Mouse (Mus musculus) intestine, postnatal 0 days (tissue): ENCODE data around the gene Cxcr3. TPM values are rescaled to one million over a fixed set of nuclear protein-coding genes. Genes with fewer than 3 reads are reported as not detected.

Experiments used
- ATAC-seq: fragments of 200-750 bp; cut with Nextera tagmentation; 2 replicates; pipeline ENCODE4 v1.8.0; 2017; ENCODE audit warnings: mild to moderate bottlenecking, moderate TSS enrichment, moderate library complexity
- H3K27ac ChIP-seq: fragments of 300-500 bp; sonication (generic); 2 replicates; pipeline ENCODE4 v1.5.1; 2014; ENCODE audit warnings: mild to moderate bottlenecking, low read depth, low read length, moderate library complexity
- H3K27me3 ChIP-seq: fragments of 300-500 bp; sonication (generic); replicated peaks from 2 replicates; pipeline ENCODE4 v1.6.1; 2014; ENCODE audit warnings: low read length, mixed read lengths; ENCODE audit not compliant: control insufficient read depth, insufficient read depth
- H3K36me3 ChIP-seq: fragments of 300-500 bp; sonication (generic); 2 replicates; pipeline ENCODE4 v1.6.1; 2014; ENCODE audit warnings: mild to moderate bottlenecking, moderate library complexity; ENCODE audit not compliant: control insufficient read depth, insufficient read depth
- H3K4me1 ChIP-seq: fragments of 300-500 bp; sonication (generic); replicated peaks from 2 replicates; pipeline ENCODE4 v1.6.1; 2014; ENCODE audit warnings: antibody characterized with exemption, low read length, mixed read lengths; ENCODE audit not compliant: control insufficient read depth, insufficient read depth
- H3K4me2 ChIP-seq: fragments of 300-500 bp; sonication (generic); replicated peaks from 2 replicates; pipeline ENCODE4 v1.6.1; 2014; ENCODE audit warnings: low read depth, mild to moderate bottlenecking, moderate library complexity
- H3K4me3 ChIP-seq: fragments of 300-500 bp; sonication (generic); 2 replicates; pipeline ENCODE4 v1.5.1; 2014; ENCODE audit warnings: low read depth, low read length
- H3K9ac ChIP-seq: fragments of 300-500 bp; sonication (generic); 2 replicates; pipeline ENCODE4 v1.6.1; 2014; ENCODE audit warnings: mild to moderate bottlenecking, low read depth, low read length
- H3K9me3 ChIP-seq: fragments of 300-500 bp; sonication (generic); 2 replicates; pipeline ENCODE4 v1.6.1; 2016; ENCODE audit warnings: mixed run types; ENCODE audit not compliant: control insufficient read depth
- CTCF ChIP-seq: sonication (generic); IDR thresholded peaks from 2 replicates; pipeline ENCODE4 v1.5.1; 2016; ENCODE audit warnings: low read depth, mild to moderate bottlenecking, control low read depth, antibody characterized with exemption, moderate library complexity
- WGBS: fragments of 180-500 bp; shearing (Covaris S2); extraction: QIAGEN DNeasy Blood & Tissue Kit; methylation state at CpG from one replicate; pipeline ENCODE4 v1.1.7; 2014; 5-methylcytosine and 5-hydroxymethylcytosine counted together
- polyA plus RNA-seq: library from polyadenylated mRNA; unstranded; fragments of >200 nt; fragmentation: Nextera tagmentation; extraction: Ambion mirVana; gene quantifications from 2 replicates; pipeline ENCODE4 v1.2.1, GENCODE M21; 2015

Cxcr3 gene
- polyA plus RNA-seq, 1 experiment from 2014 or later, result 1.0 TPM

- ATAC-seq, result no peak
- Histone ChIP-seq H3K4me3 (no peak overlapping the region), H3K4me2 (no peak overlapping the region), H3K36me3 (no peaks in the 10 kb centered on the region), H3K27ac (no peak overlapping the region), H3K4me1 (no peaks in the 10 kb centered on the region), H3K9me3 (no peaks in the 10 kb centered on the region), H3K27me3 (no peaks in the 10 kb centered on the region), H3K9ac (no peak overlapping the region)
- WGBS, result 69% methylated on average over 5 of the region's 5 CpGs
- TF ChIP-seq CTCF, result no peak
These were observed 20.4 kb upstream of the Cxcr3 start for GRCm38 (mm10) chrX:101754478-101754877.

GRCm38 (mm10) chrX:101750144-101750543, 16.1 kb upstream of the Cxcr3 start:
- Histone ChIP-seq H3K4me3 (no peak overlapping the region), H3K4me2 (no peak overlapping the region), H3K27ac (no peak overlapping the region), H3K9ac (no peak overlapping the region), H3K9me3 (no peaks in the 10 kb centered on the region), H3K36me3 (no peaks in the 10 kb centered on the region), H3K4me1 (no peaks in the 10 kb centered on the region), H3K27me3 (no peaks in the 10 kb centered on the region)
- TF ChIP-seq CTCF, result no peak
- 65% methylated on average over 4 of the region's 4 CpGs for WGBS
- no peak for ATAC-seq

- TF ChIP-seq CTCF, result no peak
- no peak overlapping the region for H3K4me3 ChIP-seq
- H3K9me3 ChIP-seq, result no peaks in the 10 kb centered on the region
- 96% methylated on average over 2 of the region's 2 CpGs for WGBS
- H3K4me1 ChIP-seq, result no peaks in the 10 kb centered on the region
- H3K4me2 ChIP-seq, result no peak overlapping the region
- H3K9ac ChIP-seq, result no peak overlapping the region
- no peak overlapping the region for H3K27ac ChIP-seq
- ATAC-seq, result no peak
- H3K36me3 ChIP-seq, result no peaks in the 10 kb centered on the region
- 0 out of 2 replicates have a peak, but pooled peaks cover 3% of the 10 kb centered on the region for H3K27me3 ChIP-seq
These were observed 7.0 kb upstream of the Cxcr3 start for GRCm38 (mm10) chrX:101741064-101741433.

GRCm38 (mm10) chrX:101740335-101741063, 6.4 kb upstream of the Cxcr3 start:
- H3K36me3 ChIP-seq, result no peaks in the 10 kb centered on the region
- ATAC-seq, result no peak
- no peaks in the 10 kb centered on the region for H3K9me3 ChIP-seq
- H3K4me1 ChIP-seq, result no peaks in the 10 kb centered on the region
- H3K9ac ChIP-seq, result no peak overlapping the region
- 0 out of 2 replicates have a peak, but pooled peaks cover 3% of the 10 kb centered on the region for H3K27me3 ChIP-seq
- H3K4me3 ChIP-seq, result no peak overlapping the region
- no peak overlapping the region for H3K4me2 ChIP-seq
- no peak for TF ChIP-seq CTCF
- no peak overlapping the region for H3K27ac ChIP-seq
- WGBS, result 42% methylated on average over 6 of the region's 6 CpGs

GRCm38 (mm10) chrX:101737201-101737600, 3.1 kb upstream of the Cxcr3 start:
- Histone ChIP-seq H3K4me1 (no peaks in the 10 kb centered on the region), H3K9ac (no peak overlapping the region), H3K9me3 (no peaks in the 10 kb centered on the region), H3K4me3 (no peak overlapping the region), H3K27ac (no peak overlapping the region), H3K36me3 (no peaks in the 10 kb centered on the region), H3K27me3 (0 out of 2 replicates have a peak, but pooled peaks cover 3% of the 10 kb centered on the region), H3K4me2 (no peak overlapping the region)
- no peak for ATAC-seq
- TF ChIP-seq CTCF, result no peak

- TF ChIP-seq CTCF, result no peak
These were observed 912 bp upstream of the Cxcr3 start for GRCm38 (mm10) chrX:101734981-101735380.

GRCm38 (mm10) chrX:101733288-101733687, 781 bp downstream of the Cxcr3 start:
- Histone ChIP-seq H3K27me3 (0 out of 2 replicates have a peak, but pooled peaks cover 3% of the 10 kb centered on the region), H3K9ac (no peak overlapping the region), H3K9me3 (no peaks in the 10 kb centered on the region), H3K4me3 (no peak overlapping the region), H3K4me2 (no peak overlapping the region), H3K27ac (no peak overlapping the region), H3K36me3 (no peaks in the 10 kb centered on the region), H3K4me1 (no peaks in the 10 kb centered on the region)
- no peak for TF ChIP-seq CTCF
- ATAC-seq, result no peak
- WGBS, result 75% methylated on average over 3 of the region's 3 CpGs

More at GRCm38 (mm10) chrX:101734981-101735380, 912 bp upstream of the Cxcr3 start:
- Histone ChIP-seq H3K9me3 (no peaks in the 10 kb centered on the region), H3K4me3 (no peak overlapping the region), H3K4me1 (no peaks in the 10 kb centered on the region), H3K27ac (no peak overlapping the region), H3K27me3 (0 out of 2 replicates have a peak, but pooled peaks cover 3% of the 10 kb centered on the region), H3K36me3 (no peaks in the 10 kb centered on the region), H3K4me2 (no peak overlapping the region), H3K9ac (no peak overlapping the region)
- 59% methylated on average over 5 of the region's 5 CpGs for WGBS
- no peak for ATAC-seq
